Mouse (Mus musculus) neural tube, embryonic 14.5 days (tissue): ENCODE measurements around the gene Armc8. TPM values are rescaled to one million over a fixed set of nuclear protein-coding genes. Genes with fewer than 3 reads are reported as not detected.

Experiments
- ATAC-seq: fragments of 200-750 bp; cut with Nextera tagmentation; 2 replicates; pipeline ENCODE4 v1.8.0; 2017; ENCODE audit warnings: low read depth, mild to moderate bottlenecking, moderate TSS enrichment, moderate library complexity
- H3K27ac ChIP-seq: fragments of 300-500 bp; sonication (generic); 2 replicates; pipeline ENCODE4 v1.5.1; 2014; ENCODE audit warnings: low read depth, mild to moderate bottlenecking, control low read depth, low read length, moderate library complexity, mixed read lengths
- H3K27me3 ChIP-seq: fragments of 300-500 bp; sonication (generic); 2 replicates; pipeline ENCODE4 v1.6.1; 2014; ENCODE audit warnings: low read length; ENCODE audit not compliant: control insufficient read depth, insufficient read depth
- H3K36me3 ChIP-seq: fragments of 300-500 bp; sonication (generic); 2 replicates; pipeline ENCODE4 v1.6.1; 2014; ENCODE audit warnings: low read length, mixed read lengths; ENCODE audit not compliant: control insufficient read depth, insufficient read depth
- H3K4me1 ChIP-seq: fragments of 300-500 bp; sonication (generic); 2 replicates; pipeline ENCODE4 v1.6.1; 2014; ENCODE audit warnings: low read length; ENCODE audit not compliant: control insufficient read depth, insufficient read depth
- H3K4me2 ChIP-seq: fragments of 300-500 bp; sonication (generic); 2 replicates; pipeline ENCODE4 v1.6.1; 2014; ENCODE audit warnings: mild to moderate bottlenecking, low read depth, low read length, control low read depth
- H3K4me3 ChIP-seq: fragments of 300-500 bp; sonication (generic); 2 replicates; pipeline ENCODE4 v1.5.1; 2014; ENCODE audit warnings: low read depth, low read length, control low read depth, mixed read lengths
- H3K9ac ChIP-seq: fragments of 300-500 bp; sonication (generic); replicated peaks from 2 replicates; pipeline ENCODE4 v1.6.1; 2014; ENCODE audit warnings: low read depth, mild to moderate bottlenecking, control low read depth, low read length, mixed read lengths
- H3K9me3 ChIP-seq: fragments of 300-500 bp; sonication (generic); 2 replicates; pipeline ENCODE4 v1.6.1; 2016; ENCODE audit warnings: low read length; ENCODE audit not compliant: control insufficient read depth
- WGBS: fragments of 180-500 bp; shearing (Covaris S2); extraction: QIAGEN DNeasy Blood & Tissue Kit; methylation state at CpG from one replicate; pipeline ENCODE4 v1.1.7; 2014; 5-methylcytosine and 5-hydroxymethylcytosine counted together
- polyA plus RNA-seq: library from polyadenylated mRNA; unstranded; fragments of >200 nt; fragmentation: Nextera tagmentation; extraction: Ambion mirVana; gene quantifications from 2 replicates; pipeline ENCODE4 v1.2.1, GENCODE M21; 2014

Armc8 gene
- polyA plus RNA-seq, 1 experiment from 2014 or later = 88.8 TPM

DNA sequence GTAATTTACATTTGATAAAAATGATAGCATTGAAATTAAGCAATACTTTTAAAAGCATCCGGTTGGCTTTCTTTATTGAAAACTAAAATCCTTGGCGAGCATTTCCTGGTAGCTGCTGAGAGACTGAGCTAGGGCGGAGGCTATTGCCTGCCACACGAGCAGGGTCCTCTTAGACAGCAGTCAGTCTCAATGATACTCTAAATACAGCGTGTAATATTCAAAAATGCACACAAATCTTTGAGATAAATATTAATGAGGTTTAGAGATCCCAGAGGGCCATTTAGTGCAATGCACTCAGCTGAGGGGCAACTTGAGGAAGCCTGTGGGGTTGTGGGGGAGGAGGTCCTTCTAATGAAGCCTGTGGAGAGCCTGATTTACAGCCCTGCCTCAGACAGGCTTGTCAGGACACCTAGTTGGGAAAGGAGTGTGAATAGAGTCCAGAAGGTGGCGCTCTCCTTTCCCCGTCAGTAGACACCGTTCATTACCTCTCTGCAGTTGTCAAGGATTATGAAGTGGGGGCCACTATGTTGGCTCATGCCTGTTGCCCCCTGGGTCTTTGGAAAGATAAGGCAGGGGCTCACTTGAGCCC is 124.0 kb downstream of the Armc8 start:
- Histone ChIP-seq H3K4me3 (no peak overlapping the region), H3K9me3 (no peaks in the 10 kb centered on the region), H3K36me3 (no peaks in the 10 kb centered on the region), H3K4me2 (no peak overlapping the region), H3K27me3 (no peaks in the 10 kb centered on the region), H3K9ac (no peak overlapping the region), H3K27ac (no peak overlapping the region), H3K4me1 (no peaks in the 10 kb centered on the region; the same call in 1 of the 2 replicates)
- 26% methylated on average over 8 of the region's 8 CpGs for WGBS
- peak; percentile 65; the same call in 1 of the 2 replicates for ATAC-seq

DNA sequence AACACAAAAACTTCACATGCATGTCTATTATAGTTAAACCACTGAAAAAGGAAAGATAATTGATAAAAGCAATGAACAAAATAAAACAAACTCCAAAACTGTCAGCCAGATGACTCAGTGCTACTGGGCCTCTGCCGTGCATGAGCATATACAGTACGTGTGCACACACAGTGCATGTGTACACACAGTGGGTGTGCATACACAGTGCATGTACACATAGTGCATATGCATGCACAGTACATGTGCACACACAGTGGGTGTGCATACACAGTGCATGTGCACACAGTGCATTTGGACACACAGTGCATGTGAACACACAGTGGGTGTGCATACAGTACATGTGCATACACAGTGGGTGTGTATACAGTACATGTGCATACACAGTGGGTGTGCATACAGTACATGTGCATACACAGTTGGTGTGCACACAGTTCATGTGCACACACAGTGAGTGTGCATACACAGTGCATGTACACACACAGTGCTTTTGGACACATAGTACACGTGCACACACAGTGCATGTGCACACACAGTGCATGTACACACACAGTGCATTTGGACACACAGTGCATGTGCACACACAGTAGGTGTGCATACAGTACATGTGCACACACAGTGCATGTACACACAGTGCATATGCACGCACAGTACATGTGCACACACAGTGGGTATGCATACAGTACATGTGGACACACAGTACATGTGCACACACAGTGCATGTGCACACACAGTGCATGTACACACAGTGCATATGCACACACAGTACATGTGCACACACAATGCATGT is 126.9 kb downstream of the Armc8 start:
- H3K27ac ChIP-seq = no peak overlapping the region
- no peaks in the 10 kb centered on the region for H3K27me3 ChIP-seq
- H3K9me3 ChIP-seq = no peaks in the 10 kb centered on the region
- ATAC-seq = peak; percentile 25; the same call in 1 of the 2 replicates
- H3K4me1 ChIP-seq = peaks cover 5% of the 10 kb centered on the region
- H3K36me3 ChIP-seq = no peaks in the 10 kb centered on the region
- no peak overlapping the region for H3K4me2 ChIP-seq
- H3K4me3 ChIP-seq = no peak overlapping the region
- 96% methylated on average over 4 of the region's 4 CpGs for WGBS
- no peak overlapping the region for H3K9ac ChIP-seq

DNA sequence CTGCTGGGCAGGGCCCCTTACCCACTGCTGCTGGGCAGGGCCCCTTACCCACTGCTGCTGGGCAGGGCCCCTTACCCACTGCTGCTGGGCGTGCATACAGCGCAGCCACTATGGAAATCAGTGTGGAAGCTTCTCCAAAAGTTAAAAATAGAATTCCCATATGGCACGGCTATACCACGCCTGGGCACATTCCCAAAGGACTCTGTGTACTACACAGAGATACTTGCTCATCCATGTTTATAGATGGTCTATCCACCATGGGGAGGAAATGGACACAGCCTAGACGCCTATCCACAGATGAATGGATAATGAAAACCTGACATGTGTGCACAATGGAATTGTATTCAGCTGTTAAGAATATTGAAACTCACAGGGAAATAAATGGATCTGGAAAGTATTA is 127.8 kb downstream of the Armc8 start:
- WGBS = 72% methylated on average over 5 of the region's 5 CpGs
- ATAC-seq = no peak
- Histone ChIP-seq H3K27me3 (no peaks in the 10 kb centered on the region), H3K36me3 (no peaks in the 10 kb centered on the region), H3K27ac (no peak overlapping the region), H3K4me2 (no peak overlapping the region), H3K4me1 (peaks cover 5% of the 10 kb centered on the region), H3K9ac (no peak overlapping the region), H3K4me3 (no peak overlapping the region), H3K9me3 (no peaks in the 10 kb centered on the region)

DNA sequence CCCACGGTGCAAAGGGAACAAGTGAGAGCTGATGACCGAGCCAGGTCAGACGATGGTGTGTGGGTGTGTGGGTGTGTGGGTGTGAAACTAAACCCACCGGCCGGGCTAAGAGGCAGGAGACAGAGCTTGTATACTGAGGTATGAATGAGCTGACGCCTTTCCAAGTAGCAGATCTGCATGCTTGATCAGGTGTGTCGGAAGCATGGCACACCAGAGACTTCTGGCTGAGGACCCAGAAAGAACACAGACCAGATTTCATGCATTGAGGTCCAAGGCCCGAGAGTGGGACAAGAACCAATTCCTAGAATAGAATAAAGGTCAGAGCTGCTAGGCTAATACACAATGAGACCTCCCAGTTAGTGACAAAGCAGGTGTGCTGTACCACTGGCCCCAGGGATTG is 129.6 kb downstream of the Armc8 start:
- H3K36me3 ChIP-seq = no peaks in the 10 kb centered on the region
- no peak overlapping the region for H3K4me2 ChIP-seq
- H3K4me1 ChIP-seq = peaks cover 17% of the 10 kb centered on the region
- no peak overlapping the region for H3K9ac ChIP-seq
- H3K27ac ChIP-seq = no peak overlapping the region
- 84% methylated on average over 8 of the region's 8 CpGs for WGBS
- ATAC-seq = no peak
- no peaks in the 10 kb centered on the region for H3K9me3 ChIP-seq
- H3K4me3 ChIP-seq = no peak overlapping the region
- no peaks in the 10 kb centered on the region for H3K27me3 ChIP-seq

DNA sequence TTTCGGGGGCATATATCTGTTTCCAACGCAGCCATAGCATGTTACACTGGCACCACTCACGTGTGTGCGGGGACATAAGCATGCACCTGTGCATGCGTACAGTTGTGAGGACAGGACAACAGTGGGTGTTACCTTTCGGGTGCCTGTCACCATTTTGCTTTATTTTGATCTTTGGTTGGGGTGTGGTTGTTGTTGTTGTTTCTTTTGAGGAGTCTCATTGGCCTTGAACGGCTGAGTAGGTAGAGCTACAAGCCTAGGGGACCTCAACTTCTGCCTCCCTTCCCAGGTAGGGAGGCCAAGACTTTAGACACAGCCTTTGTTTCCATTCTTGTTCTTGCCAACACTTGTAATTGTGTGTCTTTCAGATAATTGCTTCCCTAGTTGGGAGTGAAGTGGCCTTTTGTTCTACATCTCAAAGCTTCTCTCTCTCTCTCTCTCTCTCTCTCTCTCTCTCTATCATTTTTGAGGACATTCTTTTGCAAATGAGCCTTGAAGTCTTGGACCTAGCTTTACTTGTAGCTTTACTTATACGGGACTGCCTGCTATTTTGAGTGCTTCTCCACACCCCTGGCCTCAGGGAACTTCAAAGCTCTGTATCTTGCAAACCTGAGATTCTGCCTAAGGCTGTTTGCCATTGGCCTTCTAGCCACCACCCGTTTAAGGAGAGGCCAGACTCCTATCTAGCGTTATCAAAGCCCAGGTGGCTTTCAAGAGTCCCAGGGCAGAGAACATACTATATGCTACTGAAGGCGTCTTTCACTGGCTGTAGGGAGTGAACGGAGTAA is 130.7 kb downstream of the Armc8 start:
- Histone ChIP-seq H3K27ac (no peak overlapping the region), H3K36me3 (no peaks in the 10 kb centered on the region), H3K4me1 (peaks cover 23% of the 10 kb centered on the region), H3K9ac (no peak overlapping the region), H3K27me3 (no peaks in the 10 kb centered on the region), H3K4me3 (no peak overlapping the region), H3K4me2 (no peak overlapping the region), H3K9me3 (no peaks in the 10 kb centered on the region)
- WGBS = 84% methylated on average over 12 of the region's 12 CpGs
- no peak for ATAC-seq

DNA sequence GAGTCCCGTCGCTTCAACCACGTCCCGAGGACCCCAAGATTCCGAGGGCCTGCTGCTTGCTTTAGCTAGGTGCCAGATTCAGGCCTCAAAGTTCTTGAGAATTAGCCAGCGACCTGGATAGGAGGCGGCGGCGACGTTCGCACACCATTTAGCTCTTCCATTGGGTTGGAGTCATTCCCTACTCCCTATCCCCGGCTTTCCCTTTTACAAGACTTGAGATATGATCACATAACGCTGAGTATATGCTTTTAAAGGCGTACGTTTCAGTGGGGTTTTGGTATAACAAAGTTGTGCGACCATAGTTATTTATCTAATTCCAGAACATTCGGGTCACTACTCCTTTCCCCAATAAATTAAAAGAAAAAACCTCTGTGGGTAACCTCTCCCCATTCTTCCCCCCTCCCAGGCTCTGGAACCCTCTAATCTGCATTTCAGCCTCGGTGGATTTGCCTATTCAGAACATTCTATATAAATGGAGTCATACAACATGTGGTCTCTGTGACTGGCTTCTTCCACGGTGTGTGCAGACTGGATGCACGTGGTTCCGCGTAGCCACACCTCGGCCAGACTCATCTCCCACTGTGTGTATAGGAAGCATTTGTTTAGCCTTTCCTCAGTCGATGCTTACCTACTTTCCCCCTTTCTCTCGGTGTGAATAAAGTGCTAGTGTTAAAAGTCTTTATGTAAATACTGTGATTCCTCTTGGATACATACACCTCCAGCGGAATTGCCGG is 131.5 kb downstream of the Armc8 start, which contains the start of gene Mras:
Gene Mras, minus strand, starts transcription at position 351 of the 734 bp plus-strand sequence.
- Histone ChIP-seq H3K9me3 (no peaks in the 10 kb centered on the region), H3K4me3 (peak within 1 kb of the TSS; percentile 95), H3K27ac (peak within 1 kb of the TSS; percentile 85), H3K9ac (peak within 1 kb of the TSS; percentile 91), H3K27me3 (no peaks in the 10 kb centered on the region), H3K4me1 (peaks cover 27% of the 10 kb centered on the region), H3K36me3 (no peaks in the 10 kb centered on the region), H3K4me2 (peak within 1 kb of the TSS; percentile 77)
- 19% methylated on average over 27 of the region's 27 CpGs for WGBS
- no peak for ATAC-seq

DNA sequence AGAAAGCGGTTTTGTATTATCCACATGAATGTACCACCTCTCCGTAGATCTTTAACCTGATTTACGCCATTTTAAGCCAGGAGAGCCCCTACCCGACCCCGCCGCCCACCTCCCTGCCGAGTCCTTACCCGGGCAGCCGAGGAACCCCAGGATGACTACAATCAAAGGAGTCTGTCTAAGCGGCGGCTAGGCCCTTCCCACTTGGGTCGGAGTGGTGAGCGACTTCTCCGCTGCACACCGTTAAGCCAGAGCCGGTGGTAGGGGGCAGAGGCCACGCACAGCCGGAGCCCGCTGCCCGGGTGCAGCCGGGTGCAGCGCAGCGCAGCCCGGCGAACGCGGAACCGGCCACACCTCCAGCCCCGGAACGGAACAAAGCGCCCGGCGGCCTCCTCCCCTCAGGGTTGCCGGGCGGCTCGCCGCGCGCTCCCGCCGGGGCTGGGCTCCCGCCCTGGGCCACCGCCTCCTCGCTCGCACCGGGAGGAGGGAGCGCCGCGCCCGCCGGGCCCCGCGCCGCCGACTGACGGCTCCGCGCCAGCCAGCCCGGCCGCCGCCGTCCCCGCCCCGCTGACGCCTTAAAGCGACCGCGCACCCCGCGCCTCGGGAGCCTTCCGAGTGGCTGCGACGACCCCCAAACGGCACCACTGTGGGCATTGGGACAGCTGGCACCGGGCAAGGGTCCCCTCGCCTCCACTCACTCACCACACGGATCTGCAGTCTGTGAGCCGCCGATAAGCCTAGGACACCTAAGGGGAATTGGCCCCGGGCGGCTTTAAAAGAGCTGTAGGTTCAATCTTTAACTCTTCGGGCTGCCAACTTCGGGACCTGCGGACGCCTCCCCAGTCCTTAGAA is 132.3 kb downstream of the Armc8 start:
- under 1% methylated on average over 65 of the region's 86 CpGs for WGBS
- H3K27me3 ChIP-seq = no peaks in the 10 kb centered on the region
- peak; percentile 82 for ATAC-seq

DNA sequence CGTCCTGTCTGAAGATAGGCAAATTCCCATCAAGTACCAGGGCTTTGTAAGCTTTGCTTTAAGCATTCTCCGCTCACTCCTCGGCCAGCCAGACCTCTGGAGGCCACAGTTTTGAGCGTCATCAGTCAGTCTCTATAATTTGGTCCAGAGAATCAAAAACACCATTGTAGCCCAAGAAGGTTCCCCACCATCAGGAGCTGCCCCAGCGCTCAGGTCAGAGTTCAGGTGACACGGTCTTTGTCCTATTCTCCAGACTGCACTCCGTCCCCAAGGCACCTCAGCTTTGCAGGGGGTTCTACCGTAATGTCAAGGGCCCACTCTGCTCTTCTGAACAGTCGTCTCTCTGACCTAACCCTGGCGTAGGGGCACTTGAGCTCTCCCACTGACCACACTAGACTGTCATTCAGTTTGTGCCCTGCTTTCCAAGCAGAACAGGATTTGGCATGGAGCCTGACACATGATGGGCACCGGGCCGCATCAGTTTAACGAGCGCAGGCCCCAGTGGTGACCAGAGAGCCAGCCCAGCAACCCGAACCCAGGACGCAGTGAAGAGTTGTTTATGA is 133.0 kb downstream of the Armc8 start:
- ATAC-seq = peak; percentile 63
- Histone ChIP-seq H3K4me2 (peak overlapping the region; percentile 77), H3K9ac (peak overlapping the region; percentile 91), H3K27ac (peak overlapping the region; percentile 85), H3K9me3 (no peaks in the 10 kb centered on the region), H3K4me1 (peaks cover 27% of the 10 kb centered on the region), H3K4me3 (peak overlapping the region; percentile 95), H3K36me3 (no peaks in the 10 kb centered on the region), H3K27me3 (no peaks in the 10 kb centered on the region)
- WGBS = 12% methylated on average over 16 of the region's 16 CpGs

More for the DNA sequence above, 132.3 kb downstream of the Armc8 start:
- H3K4me2 ChIP-seq = peak overlapping the region; percentile 77
- peaks cover 27% of the 10 kb centered on the region for H3K4me1 ChIP-seq
- no peaks in the 10 kb centered on the region for H3K36me3 ChIP-seq
- H3K9ac ChIP-seq = peak overlapping the region; percentile 91
- H3K27ac ChIP-seq = peak overlapping the region; percentile 85
- no peaks in the 10 kb centered on the region for H3K9me3 ChIP-seq
- H3K4me3 ChIP-seq = peak overlapping the region; percentile 95
